Mouse (Mus musculus): ENCODE measurements around the gene Gnptab.

DNA sequence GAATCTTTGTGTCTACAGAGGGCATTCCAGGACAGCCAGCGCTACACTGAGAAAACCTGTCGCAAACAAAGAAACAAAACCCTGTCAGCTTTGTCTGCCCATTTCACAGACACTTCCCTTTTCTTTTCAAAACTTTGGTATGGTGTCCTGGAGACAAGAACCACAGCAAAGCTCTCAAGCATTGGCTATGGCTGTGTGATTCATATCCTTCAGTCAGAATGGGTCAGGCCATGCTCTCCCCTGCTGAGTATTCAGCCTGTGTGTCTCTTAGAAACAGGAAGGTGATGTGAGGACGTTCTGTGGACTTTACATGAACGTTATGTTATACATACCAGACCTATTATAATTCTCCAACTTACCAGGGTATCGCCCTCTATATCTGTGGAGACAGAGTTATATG, 38.8 kb downstream of the Gnptab start:
- no peak for TF ChIP-seq CTCF (conservative IDR thresholded peaks at IDR 0.05; ENCODE audit: low read length)
- no peak for TF ChIP-seq POU5F1 (IDR thresholded peaks at IDR 0.05; ENCODE audit: borderline replicate concordance, low read length)

All from E14TG2a.4 (cell line).